Mouse (Mus musculus) stomach, postnatal 0 days (tissue): ENCODE data around the gene Dnajb3.

Experiments
- CTCF ChIP-seq: IDR thresholded peaks from 2 replicates; pipeline ENCODE4 v1.5.1; 2016; ENCODE audit warnings: antibody characterized with exemption, low read depth, mild to moderate bottlenecking, moderate library complexity
- EP300 ChIP-seq: optimal IDR thresholded peaks from 2 replicates; pipeline ENCODE3; 2016; ENCODE audit warnings: antibody characterized with exemption

DNA sequence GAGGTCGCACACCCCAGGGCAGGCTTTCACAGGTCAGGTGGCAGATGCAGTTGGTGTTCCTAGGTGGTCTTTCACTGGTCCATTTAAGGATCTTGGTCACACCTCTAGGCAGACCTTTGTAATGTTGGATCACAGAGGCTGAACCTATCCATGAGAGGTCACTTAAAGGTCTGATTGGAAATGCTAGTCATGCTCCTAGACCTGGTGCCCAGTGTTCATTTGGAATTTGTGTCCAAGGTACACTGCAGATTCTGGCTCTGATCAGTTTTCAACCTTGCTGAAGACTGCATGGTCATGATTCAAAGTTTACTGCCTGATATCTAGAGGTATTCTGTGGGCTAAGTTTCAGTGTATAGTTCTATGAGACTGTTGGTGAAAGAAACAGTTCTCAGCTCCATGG lies 25.9 kb downstream of the Dnajb3 start:
- TF ChIP-seq CTCF (no peak), EP300 (no peak)
